Mouse (Mus musculus) C2C12 (cell line): ENCODE measurements around the gene Slc25a15.

ENCODE experiments used
- CEBPB ChIP-seq: IDR thresholded peaks from one replicate; pipeline ENCODE4 v1.6.1; 2011; ENCODE audit warnings: low read depth, mild to moderate bottlenecking, control low read depth, moderate library complexity
- CTCF ChIP-seq: IDR thresholded peaks from one replicate; pipeline ENCODE4 v1.5.1; 2011; ENCODE audit not compliant: control insufficient read depth, insufficient read depth, insufficient read length
- FOSL1 ChIP-seq: IDR thresholded peaks from one replicate; pipeline ENCODE4 v1.8.0; 2011; ENCODE audit warnings: mild to moderate bottlenecking, low read length; ENCODE audit not compliant: poor library complexity, insufficient read depth, severe bottlenecking
- MAX ChIP-seq: IDR thresholded peaks from one replicate; pipeline ENCODE4 v1.6.1; 2011; ENCODE audit warnings: mild to moderate bottlenecking, control low read depth
- MYOD1 ChIP-seq: IDR thresholded peaks from one replicate; pipeline ENCODE4 v1.6.1; 2011; ENCODE audit warnings: low read depth; ENCODE audit not compliant: control insufficient read depth, insufficient read length
- MYOG ChIP-seq: IDR thresholded peaks from one replicate; pipeline ENCODE4 v1.6.1; 2011; ENCODE audit not compliant: control insufficient read depth, insufficient read length; ENCODE audit errors: extremely low read depth
- USF1 ChIP-seq: IDR thresholded peaks from one replicate; pipeline ENCODE4 v1.6.1; 2011; ENCODE audit warnings: low read depth, mild to moderate bottlenecking, control low read depth, moderate library complexity

DNA sequence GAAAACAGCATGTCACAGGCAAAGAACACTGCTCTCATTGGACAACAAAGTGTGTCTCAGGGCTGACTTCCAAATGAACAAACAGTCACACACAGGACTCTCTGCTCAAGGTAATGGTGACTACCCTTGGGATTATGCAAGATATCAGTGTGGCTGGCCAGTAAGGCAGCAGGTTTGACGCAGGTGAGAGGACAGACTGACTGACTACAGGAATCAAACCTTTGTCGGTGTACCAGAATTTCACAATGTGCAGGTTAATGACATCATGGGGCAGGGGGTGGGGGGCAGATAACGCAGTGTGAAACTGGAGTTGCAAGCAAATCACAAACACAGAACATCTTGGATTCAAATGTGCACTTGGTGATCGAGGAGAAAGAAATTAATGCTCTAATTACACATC is 2.2 kb upstream of the Slc25a15 start:
- TF ChIP-seq CTCF (no peak), MAX (no peak), USF1 (no peak), MYOG (no peak), CEBPB (no peak), MYOD1 (no peak), FOSL1 (no peak)
